Mouse (Mus musculus): ENCODE data around the gene Insc. TPM values are rescaled to one million over a fixed set of nuclear protein-coding genes. Genes with fewer than 3 reads are reported as not detected.

The Insc gene
- total and polyA plus RNA-seq, 3 experiments = not detected

DNA sequence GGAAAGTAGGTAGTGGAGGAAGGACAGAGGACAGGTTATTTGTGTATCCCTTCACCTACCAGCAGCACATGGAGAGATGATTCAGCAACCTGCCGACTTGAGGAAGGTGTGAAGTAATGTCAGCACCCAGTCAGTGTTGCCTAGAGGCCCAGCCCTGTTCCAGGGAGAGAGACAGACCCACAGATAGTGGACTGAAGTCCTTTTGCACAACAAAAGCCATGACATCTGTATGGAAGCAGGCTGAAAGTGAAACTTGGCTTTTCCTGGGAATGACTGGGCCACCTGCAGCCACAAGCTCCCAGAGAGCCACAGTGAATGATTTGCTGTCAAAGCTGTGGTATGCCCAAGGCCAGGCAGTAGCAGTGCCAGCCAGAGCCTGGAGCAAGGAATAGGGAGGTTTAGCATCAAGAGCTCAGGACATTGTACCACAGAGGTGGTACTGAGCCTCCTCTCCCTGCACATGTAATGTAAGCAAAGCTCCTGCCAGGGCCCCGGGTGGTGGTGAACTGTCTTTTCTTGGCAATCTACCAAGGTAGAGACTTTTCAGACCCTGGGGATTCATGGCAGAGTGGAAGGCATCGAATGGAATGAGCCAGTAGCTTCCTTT is 1.2 kb downstream of the Insc start:
- Histone ChIP-seq H3K9me3 (replicated peaks; ENCODE audit: low read length) (no peaks in the 10 kb centered on the region), H3K4me2 (ENCODE audit: insufficient read depth, low read depth, poor library complexity, severe bottlenecking) (no peak overlapping the region), H3K9ac (ENCODE audit: insufficient read depth, low read depth) (no peak overlapping the region), H3K36me3 (replicated peaks in 1 of 2; ENCODE audit: control insufficient read depth in 1 of 2, insufficient read depth in 1 of 2, low read length in 1 of 2) (no peaks in the 10 kb centered on the region), H3K27ac (ENCODE audit: insufficient read depth, low read depth) (no peak overlapping the region), H3K4me3 (replicated peaks in 1 of 3; ENCODE audit: low read depth in 2 of 3, low read length in 2 of 3, poor library complexity in 1 of 3) (no peak overlapping the region), H3K27me3 (replicated peaks) (no peaks in the 10 kb centered on the region), H3K4me1 (ENCODE audit: control insufficient read depth in 1 of 2, insufficient read depth in 2 of 2) (peaks cover 0 to 14% of the 10 kb centered on the region in 2 experiments; a peak in 2 of 4 replicates), H3K79me2 (replicated peaks; ENCODE audit: control insufficient read depth, extremely low read depth, insufficient read depth, poor library complexity, severe bottlenecking) (no peaks in the 10 kb centered on the region)
- TF ChIP-seq MEF2A (IDR thresholded peaks at IDR 0.05; ENCODE audit: borderline replicate concordance, low read depth, low read length) (no peak), RCOR1 (conservative IDR thresholded peaks at IDR 0.05; ENCODE audit: low read depth, low read length) (no peak), BHLHE40 (IDR thresholded peaks at IDR 0.05; ENCODE audit: low read depth, low read length) (no peak), MYC (IDR thresholded peaks at IDR 0.05; ENCODE audit: low read depth, low read length) (no peak), PAX5 (IDR thresholded peaks at IDR 0.05; ENCODE audit: low read length) (no peak), GABPA (IDR thresholded peaks at IDR 0.05; ENCODE audit: insufficient replicate concordance, low read depth, low read length) (no peak), CTCF (conservative IDR thresholded peaks at IDR 0.05 in 1 of 2, IDR thresholded peaks at IDR 0.05 in 1 of 2; ENCODE audit: low read depth in 2 of 2, low read length in 2 of 2) (no peak), RAD21 (IDR thresholded peaks at IDR 0.05; ENCODE audit: low read depth, low read length) (no peak), JUND (conservative IDR thresholded peaks at IDR 0.05; ENCODE audit: low read depth, low read length) (no peak), USF2 (conservative IDR thresholded peaks at IDR 0.05; ENCODE audit: low read depth, low read length) (no peak), POLR2AphosphoS2 (IDR thresholded peaks at IDR 0.05; ENCODE audit: low read depth, low read length) (no peak), ETS1 (conservative IDR thresholded peaks at IDR 0.05; ENCODE audit: low read depth, low read length) (no peak), USF1 (IDR thresholded peaks at IDR 0.05; ENCODE audit: low read depth, low read length) (no peak), ZC3H11A (IDR thresholded peaks at IDR 0.05; ENCODE audit: low read depth, low read length) (no peak), E2F4 (IDR thresholded peaks at IDR 0.05; ENCODE audit: insufficient replicate concordance, low read depth, low read length) (no peak), MXI1 (IDR thresholded peaks at IDR 0.05; ENCODE audit: low read depth, low read length) (no peak)
- in situ Hi-C loops (cut with MboI; ENCODE audit: low pct_ligation_motif_present, low pct_unique_long_range_greater_than_20kb, low sequenced_read_pairs) = loop anchor here (10.0 kb wide), 1 partner anchor 50 kb away; no protein-coding TSS in a partner anchor
- DNase-seq (ENCODE audit: extremely low read depth) = no peak
- dilution Hi-C loops (cut with MboI; ENCODE audit: extremely low pct_ligation_motif_present, extremely low pct_unique_long_range_greater_than_20kb, low sequenced_read_pairs) = no loop called here

DNA sequence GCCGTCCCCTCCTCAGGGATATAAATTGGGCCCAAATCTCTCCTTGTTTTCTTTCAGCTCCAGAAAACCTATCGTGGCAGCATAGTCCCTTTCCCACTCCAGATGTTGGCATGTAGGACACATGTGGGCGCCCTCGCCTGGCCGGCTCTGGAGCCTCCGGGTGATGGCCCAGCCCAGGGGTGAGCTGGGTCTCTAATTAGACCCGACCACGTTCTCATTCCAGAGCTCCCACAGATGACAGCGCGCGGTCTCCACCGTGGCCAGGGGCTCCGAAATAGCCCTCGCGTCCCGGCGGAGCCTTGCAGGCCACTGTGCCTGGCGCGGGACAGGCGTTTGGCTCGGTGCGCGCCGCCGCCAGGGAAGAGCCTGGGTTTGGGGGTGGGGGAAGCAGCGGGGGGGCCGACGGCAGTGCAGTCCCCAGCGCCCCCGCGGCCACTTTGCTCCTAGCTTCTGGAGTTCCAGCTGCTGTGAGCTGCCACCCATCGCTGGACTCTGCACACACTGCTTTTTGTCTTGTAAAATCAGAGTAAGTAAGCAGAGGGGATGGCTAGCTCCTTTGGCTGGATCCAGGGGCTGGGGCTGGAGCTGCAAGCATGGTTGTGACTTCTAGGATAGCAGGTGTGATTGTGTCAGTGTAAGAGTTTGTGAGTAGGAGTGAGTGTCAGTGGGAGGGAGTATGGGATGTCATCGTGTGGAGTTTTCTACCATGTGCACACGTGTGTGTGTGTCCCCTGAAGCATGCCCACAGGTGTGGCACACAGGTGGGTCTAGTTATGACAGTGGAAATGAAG is 2.2 kb downstream of the Insc start:
- H3K4me1 ChIP-seq (ENCODE audit: control insufficient read depth in 1 of 2, insufficient read depth in 2 of 2) = peaks cover 0 to 7% of the 10 kb centered on the region in 2 experiments; a peak in 2 of 4 replicates
- no peaks in the 10 kb centered on the region for H3K36me3 ChIP-seq (replicated peaks in 1 of 2; ENCODE audit: control insufficient read depth in 1 of 2, insufficient read depth in 1 of 2, low read length in 1 of 2)
- in situ Hi-C loops (cut with MboI; ENCODE audit: low pct_ligation_motif_present, low pct_unique_long_range_greater_than_20kb, low sequenced_read_pairs) (loop anchor here (10.0 kb wide), 1 partner anchor 49 kb away; no protein-coding TSS in a partner anchor), dilution Hi-C loops (cut with MboI; ENCODE audit: extremely low pct_ligation_motif_present, extremely low pct_unique_long_range_greater_than_20kb, low sequenced_read_pairs) (no loop called here)
- no peak overlapping the region for H3K9ac ChIP-seq (ENCODE audit: insufficient read depth, low read depth)
- no peak overlapping the region for H3K4me3 ChIP-seq (replicated peaks in 1 of 3; ENCODE audit: low read depth in 2 of 3, low read length in 2 of 3, poor library complexity in 1 of 3)
- no peaks in the 10 kb centered on the region for H3K79me2 ChIP-seq (replicated peaks; ENCODE audit: control insufficient read depth, extremely low read depth, insufficient read depth, poor library complexity, severe bottlenecking)
- no peak overlapping the region for H3K27ac ChIP-seq (ENCODE audit: insufficient read depth, low read depth)
- TF ChIP-seq TCF12 (IDR thresholded peaks at IDR 0.05; ENCODE audit: low read depth, low read length) = no peak
- no peak for TF ChIP-seq ZC3H11A (IDR thresholded peaks at IDR 0.05; ENCODE audit: low read depth, low read length)
- no peak for TF ChIP-seq IRF4 (IDR thresholded peaks at IDR 0.05; ENCODE audit: low read depth, low read length)
- no peak for TF ChIP-seq JUND (conservative IDR thresholded peaks at IDR 0.05; ENCODE audit: low read depth, low read length)
- no peak for TF ChIP-seq BHLHE40 (IDR thresholded peaks at IDR 0.05; ENCODE audit: low read depth, low read length)
- TF ChIP-seq UBTF (IDR thresholded peaks at IDR 0.05; ENCODE audit: low read depth, low read length) = no peak
- no peak for TF ChIP-seq ZKSCAN1 (IDR thresholded peaks at IDR 0.05; ENCODE audit: borderline replicate concordance, low read depth, low read length)
- no peak for TF ChIP-seq MAX (IDR thresholded peaks at IDR 0.05; ENCODE audit: low read length)
- TF ChIP-seq ZNF384 (IDR thresholded peaks at IDR 0.05; ENCODE audit: low read depth, low read length) = no peak
- no peak for TF ChIP-seq E2F4 (IDR thresholded peaks at IDR 0.05; ENCODE audit: insufficient replicate concordance, low read depth, low read length)
- TF ChIP-seq ETS1 (conservative IDR thresholded peaks at IDR 0.05; ENCODE audit: low read depth, low read length) = no peak
- no peak for TF ChIP-seq GABPA (IDR thresholded peaks at IDR 0.05; ENCODE audit: insufficient replicate concordance, low read depth, low read length)
- TF ChIP-seq CHD1 (IDR thresholded peaks at IDR 0.05; ENCODE audit: low read depth, low read length) = no peak
- TF ChIP-seq MXI1 (IDR thresholded peaks at IDR 0.05; ENCODE audit: low read depth, low read length) = no peak
- no peak for TF ChIP-seq POLR2AphosphoS2 (IDR thresholded peaks at IDR 0.05; ENCODE audit: low read depth, low read length)
- no peak for TF ChIP-seq USF1 (IDR thresholded peaks at IDR 0.05; ENCODE audit: low read depth, low read length)
- TF ChIP-seq RCOR1 (conservative IDR thresholded peaks at IDR 0.05; ENCODE audit: low read depth, low read length) = no peak
- no peak overlapping the region for H3K4me2 ChIP-seq (ENCODE audit: insufficient read depth, low read depth, poor library complexity, severe bottlenecking)
- H3K9me3 ChIP-seq (replicated peaks; ENCODE audit: low read length) = no peaks in the 10 kb centered on the region
- DNase-seq (ENCODE audit: extremely low read depth) = no peak
- H3K27me3 ChIP-seq (replicated peaks) = no peaks in the 10 kb centered on the region

Measured in CH12.LX (cell line).